Mouse (Mus musculus) cerebellum, postnatal 4 days (tissue): ENCODE results near the gene Slc39a11.

Experiments
- DNase-seq, 2 experiments: peaks; one replicate each; pipeline ENCODE4 v3.0.0; 2022; ENCODE audit warnings: low spot score in 2 of 2, mixed read lengths in 1 of 2

Gene Slc39a11

GRCm38 (mm10) chr11:113631862-113632261 lies 18.0 kb downstream of the Slc39a11 start:
- DNase-seq: no peak

GRCm38 (mm10) chr11:113631302-113631701 lies 18.6 kb downstream of the Slc39a11 start:
- no peak for DNase-seq

- DNase-seq: no peak
These were observed 19.2 kb downstream of the Slc39a11 start for GRCm38 (mm10) chr11:113630642-113631041.

GRCm38 (mm10) chr11:113627785-113628184 lies 22.1 kb downstream of the Slc39a11 start:
- DNase-seq: no peak

GRCm38 (mm10) chr11:113625437-113625836 lies 24.4 kb downstream of the Slc39a11 start:
- no peak for DNase-seq

- DNase-seq: no peak
These were observed 27.9 kb downstream of the Slc39a11 start for GRCm38 (mm10) chr11:113622028-113622427.

GRCm38 (mm10) chr11:113621001-113621400 lies 28.9 kb downstream of the Slc39a11 start:
- no peak for DNase-seq

DNA sequence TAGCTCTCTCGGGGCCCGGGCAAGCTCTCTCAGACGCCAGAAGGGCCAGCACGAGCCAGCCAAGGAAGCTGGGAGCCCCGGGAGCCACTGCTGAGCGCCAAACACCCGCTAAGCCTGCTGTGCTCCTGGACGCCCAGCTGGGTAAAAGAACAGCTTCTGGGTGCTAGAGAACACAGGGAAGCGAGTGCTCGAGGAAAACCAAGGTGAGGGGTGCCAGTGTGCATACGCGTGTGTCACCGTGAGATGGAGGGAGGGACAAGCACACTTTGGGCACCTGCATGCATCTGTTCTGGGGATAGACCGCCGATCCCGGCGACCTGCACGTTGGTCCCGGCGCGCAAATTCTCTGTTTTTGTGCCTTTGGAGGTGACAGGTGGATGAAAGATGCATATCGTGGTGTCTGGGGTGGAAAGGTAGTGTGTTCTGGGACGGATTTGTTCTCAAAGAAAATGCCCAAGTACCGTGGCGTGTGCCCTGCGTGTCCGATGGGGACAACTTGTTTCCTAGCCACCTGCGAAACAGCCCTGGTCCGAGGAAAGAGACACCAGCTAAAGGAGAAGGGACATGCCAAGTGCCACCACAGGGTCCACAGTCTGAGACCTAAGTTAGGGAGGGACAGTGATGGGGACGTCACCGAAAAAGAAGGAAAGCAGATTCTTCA lies 30.3 kb downstream of the Slc39a11 start:
- DNase-seq: no peak

- peak; percentile 66 to 84 for DNase-seq
These were observed 31.0 kb downstream of the Slc39a11 start, which contains the start of gene Sstr2 for GRCm38 (mm10) chr11:113618672-113619419. Sstr2 (plus strand) TSS chr11:113619342.

- DNase-seq: no peak
These were observed 31.6 kb downstream of the Slc39a11 start for GRCm38 (mm10) chr11:113618303-113618671.

DNA sequence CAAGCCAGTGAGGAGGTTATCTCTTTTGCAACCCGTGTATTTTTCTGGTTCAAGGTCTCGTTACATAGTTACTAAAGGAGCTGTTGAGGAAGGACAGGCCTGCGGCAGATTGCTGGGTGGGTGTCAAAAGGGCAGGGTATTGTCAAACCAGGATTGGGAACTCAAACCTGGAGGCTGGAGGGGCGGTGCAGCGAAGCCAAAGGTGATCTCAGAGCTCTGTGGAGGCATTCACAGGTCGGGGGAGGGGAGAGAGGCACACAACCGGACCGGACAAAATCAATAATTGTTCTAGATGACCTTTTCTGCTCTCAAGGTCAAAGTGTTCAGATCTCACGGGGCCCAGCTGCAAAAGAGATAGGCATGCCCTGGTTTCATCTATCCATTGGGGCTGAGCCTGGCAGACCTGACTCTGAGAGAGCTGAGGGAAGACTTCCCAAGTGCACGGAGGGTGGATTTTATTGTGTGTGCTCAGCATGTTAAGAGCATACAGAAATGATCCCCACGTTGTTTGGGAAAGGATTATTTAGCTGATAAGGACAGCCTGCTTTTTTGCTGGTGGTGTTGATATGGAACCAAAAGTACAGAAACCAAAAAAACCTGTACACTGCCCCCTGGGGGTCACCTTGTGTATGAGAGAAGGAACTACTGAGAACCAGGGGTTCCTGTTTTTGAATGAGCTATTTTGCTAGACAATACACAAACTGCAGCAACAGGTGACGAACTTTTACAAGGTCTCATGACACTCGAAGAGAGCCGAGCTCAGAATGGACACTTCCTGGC lies 32.6 kb downstream of the Slc39a11 start:
- peak; percentile 61 to 81 for DNase-seq

DNA sequence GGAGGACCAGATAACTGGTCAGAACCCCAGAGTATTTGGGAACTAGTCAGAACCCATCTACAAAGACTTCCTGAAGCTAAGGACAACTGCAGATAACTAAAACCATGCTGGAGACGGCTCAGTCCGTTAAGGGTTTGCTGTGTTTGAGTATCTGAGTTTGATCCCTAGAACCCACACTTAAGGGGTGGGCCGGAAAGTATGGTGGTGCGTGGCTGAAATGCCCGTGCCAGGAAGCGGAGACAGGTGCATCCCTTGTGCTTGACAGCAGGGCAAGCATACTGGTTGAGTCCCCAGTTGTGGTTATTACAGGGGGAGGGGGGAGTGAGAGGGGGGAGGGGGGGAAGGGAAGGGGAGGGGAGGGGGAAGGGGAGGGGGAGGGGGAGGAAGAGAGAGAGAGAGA lies 35.4 kb downstream of the Slc39a11 start:
- DNase-seq: no peak

GRCm38 (mm10) chr11:113611664-113612611 lies 37.9 kb downstream of the Slc39a11 start:
- DNase-seq: peak; percentile 59 to 84

- no peak for DNase-seq
These were observed 38.7 kb downstream of the Slc39a11 start for GRCm38 (mm10) chr11:113611112-113611646.

- DNase-seq: peak in 1 of 2 experiments; percentile 79
These were observed 39.6 kb downstream of the Slc39a11 start for GRCm38 (mm10) chr11:113610266-113610665.

GRCm38 (mm10) chr11:113609581-113609980 lies 40.3 kb downstream of the Slc39a11 start:
- DNase-seq: no peak

- DNase-seq: no peak
These were observed 42.3 kb downstream of the Slc39a11 start for GRCm38 (mm10) chr11:113607556-113607955.

- no peak for DNase-seq
These were observed 48.1 kb downstream of the Slc39a11 start for GRCm38 (mm10) chr11:113601616-113602343.

- DNase-seq: peak in 1 of 2 experiments; percentile 76
These were observed 49.2 kb downstream of the Slc39a11 start for GRCm38 (mm10) chr11:113600526-113601245.

- DNase-seq: no peak
These were observed 52.2 kb downstream of the Slc39a11 start for GRCm38 (mm10) chr11:113597632-113598031.
